Mouse (Mus musculus) midbrain, embryonic 10.5 days (tissue): ENCODE measurements around the gene Gstp1. TPM values are rescaled to one million over a fixed set of nuclear protein-coding genes. Genes with fewer than 3 reads are reported as not detected.
"Not testable (repeated sequence)": the region's sequence is repeated elsewhere in the genome, so short reads cannot be mapped to it uniquely, and the experiment has no call there.

Experiments used
- DNase-seq: peaks from one replicate; pipeline ENCODE4 v3.0.0-alpha.2; 2017; ENCODE audit warnings: low spot score
- H3K27ac ChIP-seq: fragments of 300-500 bp; sonication (generic); replicated peaks from 2 replicates; pipeline ENCODE4 v1.5.1; 2016; ENCODE audit warnings: mild to moderate bottlenecking
- H3K27me3 ChIP-seq: fragments of 300-500 bp; sonication (generic); 2 replicates; pipeline ENCODE4 v1.6.1; 2016; ENCODE audit warnings: low read depth, mild to moderate bottlenecking; ENCODE audit not compliant: poor library complexity, severe bottlenecking
- H3K36me3 ChIP-seq: fragments of 300-500 bp; sonication (generic); 2 replicates; pipeline ENCODE4 v1.6.1; 2016; ENCODE audit warnings: mild to moderate bottlenecking, moderate library complexity
- H3K4me1 ChIP-seq: fragments of 300-500 bp; sonication (generic); 2 replicates; pipeline ENCODE4 v1.6.1; 2016
- H3K4me3 ChIP-seq: fragments of 300-500 bp; sonication (generic); 2 replicates; pipeline ENCODE4 v1.5.1; 2016; ENCODE audit warnings: mild to moderate bottlenecking, moderate library complexity
- H3K9me3 ChIP-seq: fragments of 300-500 bp; sonication (generic); replicated peaks from 2 replicates; pipeline ENCODE4 v1.6.1; 2016; ENCODE audit warnings: mild to moderate bottlenecking
- WGBS: fragments of 180-500 bp; shearing (Covaris S2); methylation state at CpG from one replicate; pipeline ENCODE4 v1.1.7; 2016; 5-methylcytosine and 5-hydroxymethylcytosine counted together
- polyA plus RNA-seq: library from polyadenylated mRNA; unstranded; fragments of >200 nt; fragmentation: Nextera tagmentation; extraction: Ambion mirVana; gene quantifications from 2 replicates; pipeline ENCODE4 v1.2.1, GENCODE M21; 2016

Gene Gstp1
- polyA plus RNA-seq, 1 experiment from 2014 or later = 417 TPM

DNA sequence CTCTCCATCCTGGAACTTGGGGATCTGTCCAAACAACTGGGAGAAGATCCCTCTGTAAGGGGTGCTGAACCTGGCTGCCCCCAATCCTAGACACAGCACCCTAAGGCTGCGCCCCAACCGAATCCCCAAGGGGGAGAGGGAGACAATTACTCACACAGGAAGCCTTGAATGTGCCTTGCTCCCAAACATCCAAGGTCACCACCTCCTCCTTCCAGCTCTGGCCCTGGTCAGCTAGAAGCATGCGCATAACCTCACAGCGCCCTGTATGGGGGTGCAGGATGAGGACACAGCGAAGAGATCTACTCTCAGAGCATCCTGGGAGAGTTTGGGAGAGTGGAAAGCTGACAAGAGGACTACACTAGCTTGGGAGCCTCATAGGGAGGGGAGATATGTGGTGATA lies 20.8 kb upstream of the Gstp1 start:
- Histone ChIP-seq H3K27me3 (no peaks in the 10 kb centered on the region), H3K36me3 (no peaks in the 10 kb centered on the region), H3K4me1 (peaks cover 12% of the 10 kb centered on the region), H3K4me3 (no peak overlapping the region), H3K9me3 (no peaks in the 10 kb centered on the region), H3K27ac (no peak overlapping the region)
- DNase-seq = no peak
- 90% methylated on average over 5 of the region's 5 CpGs for WGBS

DNA sequence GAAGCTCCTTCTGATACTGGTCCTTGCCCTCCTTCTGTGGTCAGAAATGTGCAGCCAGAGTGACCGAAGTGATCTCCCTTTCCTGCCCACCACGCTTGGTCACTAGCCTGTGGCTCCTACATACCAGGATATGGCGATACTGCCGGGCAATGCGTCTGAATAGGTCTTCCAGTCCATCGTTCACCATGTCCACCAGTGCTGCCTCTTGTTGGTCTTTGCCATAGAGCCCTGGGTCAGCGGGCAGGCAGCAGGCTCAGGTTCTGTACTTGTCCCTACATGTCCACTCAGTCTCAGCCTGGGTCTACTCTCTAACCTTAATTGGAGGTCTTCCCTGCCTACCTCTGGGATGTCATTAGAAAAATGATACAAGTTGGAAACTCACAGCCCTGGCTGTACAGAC lies 20.2 kb upstream of the Gstp1 start:
- Histone ChIP-seq H3K9me3 (no peaks in the 10 kb centered on the region), H3K4me3 (no peak overlapping the region), H3K36me3 (no peaks in the 10 kb centered on the region), H3K4me1 (peaks cover 12% of the 10 kb centered on the region), H3K27ac (no peak overlapping the region), H3K27me3 (no peaks in the 10 kb centered on the region)
- DNase-seq = no peak
- WGBS = 92% methylated on average over 7 of the region's 7 CpGs

DNA sequence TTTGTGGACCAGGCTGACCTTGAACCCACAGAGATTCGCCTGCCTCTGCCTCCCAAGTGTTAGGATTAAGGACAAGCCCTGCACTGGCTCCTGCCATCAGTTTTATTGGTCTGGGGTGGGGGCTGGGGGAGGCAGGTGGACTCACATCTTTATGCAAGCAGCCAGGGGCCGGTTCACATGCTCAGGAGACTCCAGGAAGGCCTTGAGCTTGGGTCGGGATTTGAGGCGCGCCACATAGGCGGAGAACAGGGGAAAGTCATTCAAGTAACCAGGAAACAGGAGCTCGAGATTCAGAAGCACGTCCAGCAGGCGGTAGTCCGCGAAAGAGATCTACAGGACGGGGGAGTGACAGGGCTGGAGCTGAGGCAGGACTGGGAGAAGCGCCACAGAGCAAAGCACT lies 19.6 kb upstream of the Gstp1 start:
- no peak overlapping the region for H3K27ac ChIP-seq
- no peaks in the 10 kb centered on the region for H3K36me3 ChIP-seq
- H3K4me1 ChIP-seq = peaks cover 12% of the 10 kb centered on the region
- no peak for DNase-seq
- WGBS = 85% methylated on average over 13 of the region's 13 CpGs
- no peaks in the 10 kb centered on the region for H3K9me3 ChIP-seq
- no peak overlapping the region for H3K4me3 ChIP-seq
- H3K27me3 ChIP-seq = no peaks in the 10 kb centered on the region

DNA sequence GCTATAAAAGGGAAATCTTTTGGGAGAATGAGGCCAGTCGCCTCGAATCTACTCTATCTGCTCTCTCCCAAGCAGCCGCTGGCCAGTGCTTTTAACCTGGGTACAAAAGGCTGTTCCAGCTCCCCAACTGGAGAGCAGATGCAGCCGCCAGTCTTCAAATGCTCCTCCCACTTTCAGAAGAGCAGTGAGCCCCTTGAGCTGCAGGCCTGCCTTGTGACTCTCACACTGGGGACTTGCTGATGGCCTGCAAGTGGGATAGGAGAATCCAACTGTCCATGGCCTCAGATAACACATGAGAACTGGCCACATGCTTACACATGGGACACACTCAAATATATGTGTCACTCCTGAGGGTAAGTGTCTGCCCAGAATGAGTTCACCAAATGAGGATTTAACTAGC lies 18.9 kb upstream of the Gstp1 start:
- no peak for DNase-seq

DNA sequence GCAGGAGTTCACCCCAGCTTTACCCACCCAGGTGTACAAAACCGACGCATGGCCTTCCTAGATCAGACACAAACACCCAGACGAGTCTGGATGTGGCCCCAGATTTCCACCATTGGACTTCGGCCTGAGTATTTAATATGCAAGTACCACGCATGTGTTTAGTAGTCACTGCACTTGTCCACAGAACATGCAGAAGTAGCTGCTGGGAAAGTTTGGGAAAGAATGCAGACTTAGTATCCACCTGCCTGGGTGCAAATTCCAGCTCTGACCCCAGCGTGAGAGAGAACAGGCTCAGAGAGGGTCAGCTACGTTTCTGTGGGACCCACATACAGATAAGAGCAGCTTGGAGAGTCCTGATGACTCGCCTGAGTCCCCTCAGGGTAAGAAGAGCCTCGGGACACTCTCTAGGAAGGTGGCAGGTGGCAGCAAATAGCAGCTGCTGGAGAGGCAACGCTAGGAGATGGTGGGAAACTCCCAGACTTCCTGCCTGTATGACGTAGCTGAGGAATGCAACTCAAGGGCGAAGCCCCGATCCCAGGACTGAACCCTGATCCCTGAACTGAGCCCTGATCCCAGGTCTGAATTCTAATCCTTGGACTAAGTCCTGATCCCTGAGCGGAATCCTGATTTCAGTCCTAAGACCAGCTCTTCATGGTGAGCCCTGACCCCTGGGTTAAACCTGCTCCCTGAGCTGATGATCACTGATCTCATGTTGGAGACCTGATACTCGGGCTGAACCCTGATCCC lies 18.3 kb upstream of the Gstp1 start:
- H3K36me3 ChIP-seq = no peaks in the 10 kb centered on the region
- H3K27ac ChIP-seq = 0 out of 2 replicates have a peak overlapping the region, but pooled peaks have one; percentile 13
- 61% methylated on average over 15 of the region's 15 CpGs for WGBS
- H3K4me3 ChIP-seq = no peak overlapping the region
- no peaks in the 10 kb centered on the region for H3K9me3 ChIP-seq
- no peak for DNase-seq
- H3K27me3 ChIP-seq = no peaks in the 10 kb centered on the region
- peaks cover 12% of the 10 kb centered on the region for H3K4me1 ChIP-seq

More for the DNA sequence above, 18.9 kb upstream of the Gstp1 start:
- Histone ChIP-seq H3K9me3 (no peaks in the 10 kb centered on the region), H3K4me3 (no peak overlapping the region), H3K4me1 (peaks cover 12% of the 10 kb centered on the region), H3K27ac (no peak overlapping the region), H3K27me3 (no peaks in the 10 kb centered on the region), H3K36me3 (no peaks in the 10 kb centered on the region)
- 42% methylated on average over 4 of the region's 4 CpGs for WGBS

DNA sequence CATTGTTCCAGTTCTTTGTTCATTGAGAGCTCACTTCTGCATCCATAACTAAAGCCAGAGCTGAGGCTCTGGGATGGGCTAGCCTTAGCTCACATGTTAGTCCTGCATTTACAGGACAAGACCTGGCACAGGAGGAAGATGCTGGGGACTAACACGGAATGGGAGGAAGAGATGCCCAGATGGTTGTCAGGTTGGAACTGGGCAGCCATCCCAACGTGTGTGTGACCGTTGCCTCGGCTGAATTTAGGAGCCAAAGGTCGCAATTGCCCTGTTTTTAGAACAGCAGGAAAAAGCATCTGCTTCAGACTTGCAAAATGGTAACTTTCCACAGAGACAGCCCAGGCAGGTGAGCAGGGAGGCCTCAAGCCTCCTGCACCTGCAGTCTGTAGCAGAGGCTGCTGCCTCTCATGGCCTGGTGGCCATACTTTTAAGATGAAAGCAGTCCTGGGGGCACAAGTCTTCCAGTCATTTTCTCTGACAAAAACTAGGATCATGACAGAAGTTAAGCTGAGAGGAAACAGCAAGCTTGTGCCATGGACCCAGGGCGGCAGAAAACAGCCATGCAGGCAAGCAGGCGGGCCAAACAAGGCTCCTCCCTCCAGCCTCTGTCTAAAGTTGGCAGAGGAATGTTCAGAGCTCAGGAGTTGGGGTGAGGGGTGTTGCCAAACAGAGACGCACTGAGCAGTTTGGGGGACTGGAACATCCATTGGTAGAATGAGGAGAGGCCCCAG lies 17.6 kb upstream of the Gstp1 start:
- Histone ChIP-seq H3K27ac (no peak overlapping the region), H3K4me3 (no peak overlapping the region), H3K27me3 (no peaks in the 10 kb centered on the region), H3K36me3 (no peaks in the 10 kb centered on the region), H3K4me1 (peaks cover 12% of the 10 kb centered on the region), H3K9me3 (no peaks in the 10 kb centered on the region)
- 78% methylated on average over 8 of the region's 8 CpGs for WGBS
- DNase-seq = no peak

DNA sequence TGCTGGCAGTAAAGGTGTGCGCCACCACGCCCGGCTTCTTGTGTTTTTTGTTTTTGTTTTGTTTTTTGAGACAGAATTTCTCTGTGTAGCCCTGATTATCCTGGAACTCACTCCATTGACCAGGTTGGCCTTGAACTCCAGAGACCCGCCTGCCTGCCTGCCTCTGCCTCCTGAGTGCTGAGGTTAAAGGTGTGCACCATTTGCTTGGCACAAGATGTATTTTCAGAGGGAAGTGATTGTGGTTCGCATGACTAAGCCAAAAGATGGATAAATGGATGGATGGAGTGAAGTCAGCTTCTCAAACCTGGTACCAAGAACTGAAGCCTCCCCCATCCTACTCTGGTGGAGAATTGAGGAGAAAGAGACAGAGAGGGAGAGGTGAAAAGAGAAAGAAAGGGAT lies 16.8 kb upstream of the Gstp1 start:
- Histone ChIP-seq H3K9me3 (no peaks in the 10 kb centered on the region), H3K27me3 (no peaks in the 10 kb centered on the region), H3K4me3 (no peak overlapping the region), H3K27ac (no peak overlapping the region), H3K4me1 (peaks cover 12% of the 10 kb centered on the region), H3K36me3 (no peaks in the 10 kb centered on the region)
- 87% methylated on average over 5 of the region's 5 CpGs for WGBS
- no peak for DNase-seq

DNA sequence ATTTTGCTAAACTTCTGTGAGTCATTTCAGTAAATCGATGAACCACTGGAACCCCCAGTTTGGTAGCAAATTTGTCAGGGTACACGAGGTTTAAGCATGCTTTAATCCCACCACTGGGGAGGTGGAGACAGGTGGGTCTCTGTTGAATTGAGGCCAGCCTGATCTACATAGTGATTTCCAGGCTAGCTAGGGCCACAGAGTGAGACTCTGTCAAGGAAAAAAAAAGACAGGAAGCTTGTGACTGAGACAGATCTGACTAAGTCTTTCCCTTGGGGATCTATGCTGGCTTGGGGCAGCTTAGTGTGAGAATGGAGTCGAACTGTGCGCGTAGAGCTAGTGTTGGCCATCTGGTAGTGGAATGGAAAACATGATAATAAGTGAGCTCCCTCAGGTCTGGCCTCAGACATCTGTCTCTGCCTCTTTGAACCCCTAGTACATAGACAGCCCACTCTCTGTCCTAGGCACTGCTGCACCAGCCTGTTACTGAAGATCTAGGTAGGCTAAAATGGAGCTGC lies 14.8 kb upstream of the Gstp1 start:
- H3K4me1 ChIP-seq = peaks cover 12% of the 10 kb centered on the region
- 84% methylated on average over 5 of the region's 5 CpGs for WGBS
- no peaks in the 10 kb centered on the region for H3K36me3 ChIP-seq
- no peak for DNase-seq
- H3K27me3 ChIP-seq = no peaks in the 10 kb centered on the region
- H3K9me3 ChIP-seq = no peaks in the 10 kb centered on the region
- no peak overlapping the region for H3K27ac ChIP-seq
- no peak overlapping the region for H3K4me3 ChIP-seq

DNA sequence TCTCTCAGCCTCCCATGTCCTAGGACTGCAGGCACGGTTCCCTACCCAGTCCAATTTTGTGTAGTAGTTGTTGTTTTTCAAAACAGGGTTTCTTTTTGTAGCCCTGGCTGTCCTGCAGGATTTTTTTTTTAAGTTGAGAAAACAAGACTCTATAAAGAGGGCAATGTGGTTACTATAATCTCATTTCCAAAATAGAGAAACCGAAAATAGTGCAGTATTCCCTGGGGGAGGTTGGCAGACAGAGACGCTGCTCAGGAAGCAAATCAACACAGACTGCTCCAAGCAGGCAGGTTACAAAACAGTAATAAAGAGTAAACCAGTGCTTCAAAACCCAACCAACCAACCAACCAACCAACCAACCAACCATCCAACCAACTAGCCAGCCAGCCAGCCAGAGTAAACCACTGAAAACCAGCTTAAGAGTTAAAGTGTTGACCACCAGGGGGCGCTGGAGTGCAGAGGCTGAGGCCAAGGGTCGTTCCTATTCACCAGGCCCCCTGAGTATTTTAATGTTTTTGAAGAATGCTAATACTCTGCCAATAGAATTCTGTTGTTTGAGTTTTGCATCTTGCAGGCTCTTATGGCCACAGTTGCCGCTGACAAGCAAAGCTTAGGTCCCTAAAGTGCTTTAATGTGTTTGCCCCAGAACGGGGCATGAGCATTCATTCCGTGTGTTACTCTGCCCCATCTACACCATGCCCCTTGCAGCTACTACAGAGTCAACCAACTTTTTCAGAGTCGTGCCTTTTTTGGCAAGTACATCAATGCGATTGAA lies 14.1 kb upstream of the Gstp1 start:
- 53% methylated on average over 10 of the region's 10 CpGs for WGBS
- no peak overlapping the region for H3K4me3 ChIP-seq
- no peaks in the 10 kb centered on the region for H3K9me3 ChIP-seq
- peaks cover 11% of the 10 kb centered on the region for H3K4me1 ChIP-seq
- H3K27ac ChIP-seq = no peak overlapping the region
- peak; percentile 67 for DNase-seq
- no peaks in the 10 kb centered on the region for H3K27me3 ChIP-seq
- H3K36me3 ChIP-seq = no peaks in the 10 kb centered on the region

DNA sequence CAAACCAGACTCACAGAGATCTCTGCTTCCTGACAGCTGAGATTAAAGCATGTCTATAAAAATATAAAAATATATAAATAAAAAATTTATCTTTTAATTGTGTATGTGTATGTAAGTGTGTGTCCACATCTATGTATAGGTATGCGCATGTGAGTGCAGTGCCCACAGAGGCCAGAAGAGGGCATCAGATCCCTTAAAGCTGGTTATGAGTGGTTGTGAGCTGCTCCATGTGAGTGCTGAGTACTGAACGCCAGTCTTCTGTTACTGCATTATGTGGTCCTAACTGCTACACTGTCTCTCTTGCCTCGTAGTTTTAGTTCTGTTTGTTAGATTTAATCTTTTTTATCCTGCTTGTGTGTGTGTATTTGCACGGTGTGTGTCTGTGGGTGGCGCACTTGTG lies 13.2 kb upstream of the Gstp1 start:
- Histone ChIP-seq H3K36me3 (no peaks in the 10 kb centered on the region), H3K27me3 (no peaks in the 10 kb centered on the region), H3K27ac (no peak overlapping the region), H3K9me3 (no peaks in the 10 kb centered on the region), H3K4me1 (peaks cover 3% of the 10 kb centered on the region; the same call in 1 of the 2 replicates), H3K4me3 (no peak overlapping the region)
- no peak for DNase-seq
- WGBS = 95% methylated on average over 5 of the region's 5 CpGs

DNA sequence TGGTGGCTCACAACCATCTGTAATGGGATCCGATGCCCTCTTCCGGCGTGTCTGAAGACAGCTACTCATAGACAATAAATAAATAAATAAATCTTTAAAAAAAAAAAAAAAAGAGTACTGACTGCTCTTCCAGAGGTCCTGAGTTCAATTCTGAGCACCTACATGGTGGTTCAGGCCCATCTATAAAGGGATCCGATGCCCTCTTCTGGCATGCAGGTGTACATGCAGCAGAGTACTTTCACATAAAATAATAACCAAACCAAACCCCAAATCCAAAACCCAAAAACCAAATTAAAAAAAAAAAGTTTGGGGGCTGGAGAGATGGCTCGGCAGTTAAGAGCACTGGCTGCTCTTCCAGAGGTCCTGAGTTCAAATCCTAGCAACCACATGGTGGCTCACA lies 11.3 kb upstream of the Gstp1 start:
- H3K9me3 ChIP-seq, DNase-seq, H3K27me3 ChIP-seq, H3K4me1 ChIP-seq, H3K4me3 ChIP-seq, H3K36me3 ChIP-seq, H3K27ac ChIP-seq: not testable (repeated sequence)
- 80% methylated on average over 5 of the region's 5 CpGs for WGBS

DNA sequence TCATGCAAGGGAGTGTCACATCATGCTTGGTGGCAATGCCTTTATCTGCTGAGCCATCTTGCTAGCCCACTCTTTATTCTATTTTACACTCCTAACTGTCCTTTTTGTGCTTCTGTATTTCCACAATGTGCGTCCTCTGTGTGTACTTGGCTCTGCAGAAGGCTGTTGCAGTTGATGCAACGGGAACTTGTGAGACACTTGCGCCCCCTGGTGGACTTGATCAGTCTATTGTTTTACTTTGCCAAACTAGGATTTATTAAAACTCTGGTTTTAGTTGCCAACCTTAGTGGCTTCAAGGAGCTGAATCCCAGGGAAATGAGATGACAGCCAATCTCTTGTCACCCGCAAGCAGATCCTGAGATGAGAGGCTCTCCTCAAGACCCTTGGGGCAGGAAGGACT lies 10.1 kb upstream of the Gstp1 start:
- no peaks in the 10 kb centered on the region for H3K36me3 ChIP-seq
- no peak overlapping the region for H3K27ac ChIP-seq
- no peak overlapping the region for H3K4me3 ChIP-seq
- H3K9me3 ChIP-seq = no peaks in the 10 kb centered on the region
- DNase-seq = peak; percentile 76
- H3K4me1 ChIP-seq = 0 out of 2 replicates have a peak, but pooled peaks cover 2% of the 10 kb centered on the region
- WGBS = 19% methylated on average over 4 of the region's 4 CpGs
- no peaks in the 10 kb centered on the region for H3K27me3 ChIP-seq
